Mouse (Mus musculus) inflammation-experienced regulatory T-cells, adult 6 months (primary cell): ENCODE measurements around the gene Adad2. TPM values are rescaled to one million over a fixed set of nuclear protein-coding genes. Genes with fewer than 3 reads are reported as not detected.

Experiments used
- ATAC-seq: one replicate; pipeline ENCODE4 v1.8.0; 2017
- polyA plus RNA-seq, 3 experiments: library from polyadenylated mRNA; unstranded; fragments of 100-300 nt; shearing (Covaris generic); gene quantifications; one replicate each; pipeline ENCODE4 v1.2.1; 2017

Adad2 gene
- polyA plus RNA-seq, 3 experiments from 2014 or later = not detected

DNA sequence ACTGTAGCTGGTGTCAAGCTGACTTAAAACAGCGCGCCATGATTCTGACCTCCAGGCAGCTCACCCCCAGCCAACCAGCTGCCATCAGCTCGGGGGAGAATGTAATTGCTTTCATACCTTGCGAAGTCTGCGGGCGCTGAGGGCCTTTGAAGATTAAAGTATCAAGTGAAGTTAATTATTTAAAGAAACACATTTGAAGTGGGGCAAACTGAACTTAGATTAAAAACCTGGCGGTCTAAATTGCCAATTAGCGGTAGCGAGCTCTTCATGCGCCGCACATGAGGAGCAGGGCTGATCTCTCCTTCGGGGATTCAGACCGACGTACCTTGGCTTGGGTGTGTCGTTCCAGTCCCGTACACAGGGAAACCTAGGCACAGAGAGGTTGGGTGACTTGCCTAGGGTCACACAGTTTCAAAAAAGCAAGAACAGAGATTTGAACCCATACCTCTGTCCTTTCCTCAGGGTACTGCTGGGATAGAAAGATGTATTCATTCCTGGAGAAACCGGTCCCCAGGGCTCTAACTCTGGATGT lies 31.9 kb downstream of the Adad2 start:
- ATAC-seq = no peak

DNA sequence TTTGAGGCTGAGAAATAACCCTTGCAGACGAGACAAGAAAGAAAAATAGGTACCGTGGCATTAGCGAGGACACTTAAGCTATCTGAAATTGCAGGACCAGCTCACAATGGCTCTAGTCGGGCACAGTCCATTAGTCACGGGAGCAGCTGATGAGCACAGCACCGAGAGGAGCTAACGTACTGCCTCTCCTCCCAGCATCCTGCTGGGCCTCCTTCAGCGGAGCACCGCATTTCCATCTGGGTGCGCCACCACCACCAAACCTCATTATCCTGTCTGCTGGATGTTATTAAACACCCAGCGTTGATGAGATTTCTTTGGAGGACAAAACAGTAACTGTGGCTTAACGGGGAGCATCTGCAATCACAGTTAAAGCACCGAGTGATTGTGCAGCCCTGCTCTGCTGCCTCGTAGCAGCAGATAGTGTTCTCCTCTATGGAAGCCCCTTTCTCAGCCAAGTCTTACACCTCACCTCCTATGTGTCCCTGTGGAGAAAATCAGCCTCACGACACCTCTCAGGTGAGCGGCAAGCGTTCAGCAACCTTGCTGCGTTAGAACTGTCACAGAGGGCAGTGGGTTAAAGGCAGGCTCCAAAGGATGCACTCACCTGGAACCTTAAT lies 32.5 kb downstream of the Adad2 start:
- no peak for ATAC-seq

DNA sequence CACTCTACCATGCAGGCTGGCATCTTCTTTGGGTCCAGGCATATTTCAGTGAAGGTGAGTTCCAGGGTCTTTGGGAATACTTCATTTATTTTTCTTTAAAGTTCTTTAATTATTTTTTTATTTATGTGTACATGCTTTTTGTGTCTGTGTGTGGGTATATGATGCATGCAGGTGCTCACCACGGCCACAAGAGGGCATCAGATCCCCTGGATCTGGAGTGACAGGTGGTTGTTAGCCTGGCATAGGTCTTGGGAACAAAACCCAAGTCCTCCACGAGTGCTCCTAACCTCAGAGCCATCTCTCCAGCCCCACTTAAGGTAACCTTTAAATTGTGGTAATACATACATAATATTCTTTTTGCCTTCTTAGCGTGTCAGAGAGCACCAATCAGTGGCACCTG lies 33.6 kb downstream of the Adad2 start:
- ATAC-seq = no peak

DNA sequence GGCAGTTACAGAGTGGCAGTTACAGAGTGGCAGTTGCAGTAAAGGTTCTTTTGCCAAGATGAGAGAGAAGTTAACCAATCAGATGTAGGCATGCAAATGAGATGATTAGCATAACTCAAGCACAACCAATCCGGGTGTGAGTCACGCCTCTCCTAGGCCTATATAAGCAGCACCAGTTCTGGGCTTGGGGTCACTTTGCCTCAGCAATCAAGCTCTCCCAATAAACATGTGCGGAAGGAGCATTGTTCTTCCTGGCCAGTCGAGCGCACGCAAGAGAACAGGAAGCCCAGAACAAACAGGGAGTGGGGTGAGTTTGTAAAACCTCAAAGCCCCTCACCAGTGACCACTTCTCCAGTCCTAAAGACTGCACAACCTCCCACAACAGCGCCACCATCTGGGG lies 34.3 kb downstream of the Adad2 start:
- no peak for ATAC-seq

DNA sequence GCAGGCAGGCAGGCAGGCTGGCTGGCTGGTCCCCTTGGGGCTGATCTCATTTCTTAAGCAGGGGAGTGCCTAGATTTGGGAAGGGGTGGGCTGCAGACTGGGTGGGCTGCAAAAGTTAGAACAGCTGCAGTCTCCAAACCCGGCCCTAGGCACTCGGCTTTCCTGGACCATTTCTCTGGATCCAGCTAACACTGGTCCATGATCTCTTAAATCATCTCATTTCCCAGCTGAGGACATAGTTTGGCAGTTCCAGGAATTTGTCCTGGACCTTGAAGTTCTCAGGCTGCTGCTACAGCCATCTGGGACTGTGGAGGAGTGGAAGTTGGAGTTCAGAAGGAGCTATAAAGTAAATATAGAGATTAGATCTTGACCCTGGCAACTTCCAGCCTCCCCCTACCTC lies 38.8 kb downstream of the Adad2 start:
- ATAC-seq = no peak

DNA sequence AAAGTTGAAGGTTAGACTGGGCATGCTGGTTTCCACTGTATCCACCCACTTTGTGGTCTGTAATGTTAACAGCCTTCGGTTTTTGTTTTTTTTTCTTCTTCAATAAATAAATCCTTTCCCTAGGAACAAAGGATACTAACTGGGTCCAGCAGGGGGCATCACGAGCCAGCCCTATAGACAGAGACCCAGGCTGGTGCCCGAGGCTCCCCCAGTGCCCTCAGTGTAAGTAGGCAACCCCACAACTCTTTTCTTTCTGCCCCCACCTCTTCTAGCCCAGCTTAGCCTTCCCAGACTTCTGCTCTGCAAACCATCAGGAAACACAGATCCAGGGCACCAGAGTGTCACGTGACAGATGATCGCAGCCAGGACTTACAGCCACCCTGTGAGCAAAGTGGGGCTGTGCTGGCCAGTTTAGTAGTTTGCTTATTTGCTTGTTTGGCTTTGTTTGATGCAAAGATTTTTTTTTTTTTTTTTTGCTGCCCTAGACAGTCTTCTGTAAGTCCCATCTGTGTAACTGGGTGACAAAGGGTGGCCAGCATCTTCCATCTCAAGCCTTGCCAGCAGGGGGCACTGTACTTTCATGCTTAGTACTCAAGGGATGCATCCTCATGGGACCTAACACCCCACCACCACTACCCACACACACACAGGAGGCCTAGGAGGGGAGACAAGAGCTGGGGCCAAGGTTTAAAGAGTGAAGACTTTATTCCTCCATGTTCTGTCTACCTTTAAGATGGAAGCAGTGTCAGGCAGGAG lies 44.3 kb downstream of the Adad2 start:
- ATAC-seq = no peak

DNA sequence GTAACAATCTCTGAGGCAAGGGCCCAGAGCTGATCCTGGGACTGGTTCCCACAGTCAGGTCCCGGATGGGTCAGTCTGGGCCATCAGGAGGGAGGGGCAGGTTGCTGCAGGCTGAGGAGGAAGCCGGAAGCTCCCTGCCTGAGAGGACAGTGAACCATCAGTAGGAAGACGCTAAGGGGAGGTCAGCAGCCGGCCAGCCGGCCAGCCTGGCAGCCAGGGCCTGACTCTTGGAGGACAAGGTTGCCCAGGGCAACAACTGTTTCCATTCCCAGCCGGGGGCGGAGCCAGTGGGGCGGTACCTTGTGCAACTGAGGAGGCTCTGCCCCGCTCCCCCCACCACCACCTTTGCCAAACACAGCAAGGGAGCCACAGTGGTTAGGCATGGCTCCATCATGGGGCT lies 48.5 kb downstream of the Adad2 start:
- ATAC-seq = no peak

DNA sequence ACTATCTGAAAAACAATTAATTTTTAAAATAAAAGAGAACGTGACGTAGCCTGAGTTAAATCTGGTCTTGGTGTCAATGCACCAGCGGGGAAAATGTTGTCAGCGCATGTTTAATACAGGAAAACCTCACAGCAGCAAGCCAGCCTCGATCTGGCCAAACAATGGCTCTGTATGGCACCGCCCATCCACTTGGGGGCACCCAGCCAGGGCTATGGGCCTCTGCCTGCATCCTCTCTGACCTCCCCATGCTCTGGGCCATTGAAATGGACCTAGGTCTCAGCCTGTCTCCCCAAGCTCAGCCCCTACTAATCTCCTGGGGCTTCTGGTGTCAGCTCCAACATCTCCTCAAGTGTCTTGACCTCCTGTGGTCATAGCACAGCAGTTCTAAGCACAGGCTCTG lies 49.3 kb downstream of the Adad2 start:
- no peak for ATAC-seq

DNA sequence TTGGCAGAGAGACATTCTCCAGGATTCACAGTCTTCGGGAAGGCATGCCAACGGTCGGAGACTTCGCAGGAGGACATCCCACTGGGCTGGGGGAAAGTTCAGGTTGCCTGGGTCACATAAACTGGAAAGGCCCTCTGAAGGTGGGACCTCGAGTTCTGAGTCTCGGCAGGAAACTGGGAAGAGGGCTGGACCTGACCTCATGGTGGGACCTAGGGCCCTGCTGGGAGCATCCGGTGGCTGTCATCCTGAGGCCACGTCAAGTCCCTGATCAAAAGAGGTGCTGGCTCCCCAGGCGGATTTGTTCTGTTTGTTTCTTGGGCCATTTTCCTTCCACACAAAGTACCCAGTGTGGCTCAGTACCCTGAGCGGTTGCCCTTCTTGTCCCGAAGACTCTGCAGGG lies 50.9 kb downstream of the Adad2 start:
- ATAC-seq = no peak

DNA sequence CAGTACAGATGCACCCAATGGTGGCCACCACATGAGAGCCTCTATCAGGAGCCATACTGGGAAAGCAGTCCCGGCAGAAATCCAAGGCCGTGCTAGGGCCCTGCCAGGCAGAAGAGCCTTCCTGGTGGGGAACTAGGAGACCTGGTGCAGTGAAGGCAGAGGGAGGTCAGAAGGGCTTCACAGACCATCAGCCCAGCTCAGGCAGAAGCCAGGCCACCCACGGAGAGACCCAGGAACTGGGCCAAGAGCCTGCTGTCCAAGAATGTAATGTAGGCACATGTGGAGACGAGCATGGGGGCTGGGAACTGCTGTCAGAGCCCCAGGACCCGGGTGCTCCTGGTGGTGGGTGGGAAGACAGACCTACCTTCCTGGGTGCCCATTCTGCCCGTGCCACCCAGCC lies 52.7 kb downstream of the Adad2 start:
- no peak for ATAC-seq

Other genes starting within 250 kb of the Adad2 start
- 1 to 10 TPM; 2.6 to 7.3 (median 7.1) TPM for gene Mlycd, start 217.9 kb upstream of the Adad2 start, polyA plus RNA-seq
- 10 to 100 TPM; 15.6 to 28.0 (median 24.5) TPM for gene Osgin1, start 178.6 kb upstream of the Adad2 start, polyA plus RNA-seq
- not detected for gene Necab2, start 166.0 kb upstream of the Adad2 start, polyA plus RNA-seq
- not detected for gene Slc38a8, start 111.0 kb upstream of the Adad2 start, polyA plus RNA-seq
- 10 to 100 TPM; 32.6 to 52.2 (median 45.6) TPM for gene Mbtps1, start 54.0 kb upstream of the Adad2 start, polyA plus RNA-seq
- 10 to 100 TPM; 30.3 to 73.9 (median 72.5) TPM for gene Hsdl1, start 37.6 kb upstream of the Adad2 start, polyA plus RNA-seq
- gene Dnaaf1, start 37.5 kb upstream of the Adad2 start, polyA plus RNA-seq = not detected
- 10 to 100 TPM in 2 of 3 experiments, 1 to 10 TPM in 1; 8.3 to 14.8 (median 13.3) TPM for gene Taf1c, start 7.5 kb upstream of the Adad2 start, polyA plus RNA-seq
- gene Kcng4, start 22.9 kb downstream of the Adad2 start, polyA plus RNA-seq = not detected
- gene Wfdc1, start 53.6 kb downstream of the Adad2 start, polyA plus RNA-seq = not detected
- gene Atp2c2, start 87.3 kb downstream of the Adad2 start, polyA plus RNA-seq = not detected
- gene Tldc1, start 165.7 kb downstream of the Adad2 start, polyA plus RNA-seq = 1 to 10 TPM; 6.1 to 7.4 (median 7.0) TPM
- gene Cotl1, start 227.8 kb downstream of the Adad2 start, polyA plus RNA-seq = 100 to 1,000 TPM; 181 to 242 (median 218) TPM
- gene Klhl36, start 249.5 kb downstream of the Adad2 start, polyA plus RNA-seq = 1 to 10 TPM; 6.8 to 8.0 (median 7.1) TPM